Mouse (Mus musculus): Measurements from ENCODE around the gene Upf1. TPM values are rescaled to one million over a fixed set of nuclear protein-coding genes. Genes with fewer than 3 reads are reported as not detected.
A peak's percentile ranks its signal among the peaks of the same experiment; 100 is the strongest.

Upf1 gene
- polyA plus RNA-seq, 1 experiment from 2014 or later: 14.5 TPM

GRCm38 (mm10) chr8:70352000-70352384 lies 1.1 kb downstream of the Upf1 start:
- peak overlapping the region; percentile 96 for H3K27ac ChIP-seq
- H3K36me3 ChIP-seq (replicated peaks): peaks cover 43% of the 10 kb centered on the region
- peak overlapping the region; percentile 97 for H3K4me3 ChIP-seq
- no peaks in the 10 kb centered on the region for H3K27me3 ChIP-seq (ENCODE audit: poor library complexity, severe bottlenecking)
- H3K4me1 ChIP-seq: peaks cover 61% of the 10 kb centered on the region
- WGBS: 23% methylated on average over 3 of the region's 3 CpGs
- no peak for DNase-seq (ENCODE audit: extremely low spot score, low spot score)
- no peaks in the 10 kb centered on the region for H3K9me3 ChIP-seq

- peaks cover 50% of the 10 kb centered on the region for H3K36me3 ChIP-seq (replicated peaks)
- 64% methylated on average over 15 of the region's 15 CpGs for WGBS
- H3K4me3 ChIP-seq: peak overlapping the region; percentile 97
- peaks cover 61% of the 10 kb centered on the region for H3K4me1 ChIP-seq
- no peaks in the 10 kb centered on the region for H3K27me3 ChIP-seq (ENCODE audit: poor library complexity, severe bottlenecking)
- no peaks in the 10 kb centered on the region for H3K9me3 ChIP-seq
- peak overlapping the region; percentile 96 for H3K27ac ChIP-seq
- DNase-seq (ENCODE audit: extremely low spot score, low spot score): no peak
These were observed 1.8 kb downstream of the Upf1 start for GRCm38 (mm10) chr8:70351035-70351999.

GRCm38 (mm10) chr8:70347860-70348420 lies 5.1 kb downstream of the Upf1 start:
- H3K27ac ChIP-seq: no peak overlapping the region
- peaks cover 80% of the 10 kb centered on the region for H3K36me3 ChIP-seq (replicated peaks)
- H3K27me3 ChIP-seq (ENCODE audit: poor library complexity, severe bottlenecking): no peaks in the 10 kb centered on the region
- WGBS: 72% methylated on average over 1 of the region's 1 CpGs
- DNase-seq (ENCODE audit: extremely low spot score, low spot score): no peak
- H3K4me1 ChIP-seq: peaks cover 63% of the 10 kb centered on the region
- no peaks in the 10 kb centered on the region for H3K9me3 ChIP-seq
- no peak overlapping the region for H3K4me3 ChIP-seq

- WGBS: 90% methylated on average over 4 of the region's 4 CpGs
- Histone ChIP-seq H3K36me3 (replicated peaks) (peaks cover 85% of the 10 kb centered on the region), H3K4me1 (peaks cover 65% of the 10 kb centered on the region), H3K27ac (no peak overlapping the region), H3K4me3 (no peak overlapping the region), H3K9me3 (no peaks in the 10 kb centered on the region), H3K27me3 (ENCODE audit: poor library complexity, severe bottlenecking) (no peaks in the 10 kb centered on the region)
- no peak for DNase-seq (ENCODE audit: extremely low spot score, low spot score)
These were observed 5.6 kb downstream of the Upf1 start for GRCm38 (mm10) chr8:70347443-70347842.

GRCm38 (mm10) chr8:70344279-70344678 lies 8.8 kb downstream of the Upf1 start:
- Histone ChIP-seq H3K9me3 (no peaks in the 10 kb centered on the region), H3K36me3 (replicated peaks) (peaks cover 96% of the 10 kb centered on the region), H3K4me3 (no peak overlapping the region), H3K27ac (no peak overlapping the region), H3K27me3 (ENCODE audit: poor library complexity, severe bottlenecking) (no peaks in the 10 kb centered on the region), H3K4me1 (peaks cover 35% of the 10 kb centered on the region)
- WGBS: 90% methylated on average over 2 of the region's 2 CpGs
- DNase-seq (ENCODE audit: extremely low spot score, low spot score): no peak

GRCm38 (mm10) chr8:70343696-70344095 lies 9.4 kb downstream of the Upf1 start:
- no peak overlapping the region for H3K27ac ChIP-seq
- peaks cover 96% of the 10 kb centered on the region for H3K36me3 ChIP-seq (replicated peaks)
- H3K27me3 ChIP-seq (ENCODE audit: poor library complexity, severe bottlenecking): no peaks in the 10 kb centered on the region
- no peak overlapping the region for H3K4me3 ChIP-seq
- peaks cover 29% of the 10 kb centered on the region for H3K4me1 ChIP-seq
- H3K9me3 ChIP-seq: no peaks in the 10 kb centered on the region
- WGBS: 69% methylated on average over 6 of the region's 6 CpGs
- no peak for DNase-seq (ENCODE audit: extremely low spot score, low spot score)

GRCm38 (mm10) chr8:70343076-70343475 lies 10.0 kb downstream of the Upf1 start:
- Histone ChIP-seq H3K4me3 (no peak overlapping the region), H3K36me3 (replicated peaks) (peaks cover 96% of the 10 kb centered on the region), H3K4me1 (peaks cover 23% of the 10 kb centered on the region; the same call in 1 of the 2 replicates), H3K27ac (no peak overlapping the region), H3K27me3 (ENCODE audit: poor library complexity, severe bottlenecking) (no peaks in the 10 kb centered on the region), H3K9me3 (no peaks in the 10 kb centered on the region)
- WGBS: 76% methylated on average over 7 of the region's 7 CpGs
- DNase-seq (ENCODE audit: extremely low spot score, low spot score): no peak

- Histone ChIP-seq H3K36me3 (replicated peaks) (peaks cover 96% of the 10 kb centered on the region), H3K9me3 (no peaks in the 10 kb centered on the region), H3K4me1 (peaks cover 20% of the 10 kb centered on the region; the same call in 1 of the 2 replicates), H3K4me3 (no peak overlapping the region), H3K27ac (no peak overlapping the region), H3K27me3 (ENCODE audit: poor library complexity, severe bottlenecking) (no peaks in the 10 kb centered on the region)
- DNase-seq (ENCODE audit: extremely low spot score, low spot score): no peak
- 96% methylated on average over 14 of the region's 14 CpGs for WGBS
These were observed 11.1 kb downstream of the Upf1 start for GRCm38 (mm10) chr8:70342007-70342406.

- H3K4me1 ChIP-seq: peaks cover 20% of the 10 kb centered on the region; the same call in 1 of the 2 replicates
- no peaks in the 10 kb centered on the region for H3K9me3 ChIP-seq
- 93% methylated on average over 7 of the region's 7 CpGs for WGBS
- H3K27ac ChIP-seq: no peak overlapping the region
- no peak overlapping the region for H3K4me3 ChIP-seq
- no peaks in the 10 kb centered on the region for H3K27me3 ChIP-seq (ENCODE audit: poor library complexity, severe bottlenecking)
- no peak for DNase-seq (ENCODE audit: extremely low spot score, low spot score)
- peaks cover 97% of the 10 kb centered on the region for H3K36me3 ChIP-seq (replicated peaks)
These were observed 12.4 kb downstream of the Upf1 start for GRCm38 (mm10) chr8:70340659-70341058.

GRCm38 (mm10) chr8:70338931-70339330 lies 14.1 kb downstream of the Upf1 start:
- H3K9me3 ChIP-seq: no peaks in the 10 kb centered on the region
- no peak overlapping the region for H3K4me3 ChIP-seq
- WGBS: 90% methylated on average over 7 of the region's 7 CpGs
- no peak overlapping the region for H3K27ac ChIP-seq
- no peak for DNase-seq (ENCODE audit: extremely low spot score, low spot score)
- no peaks in the 10 kb centered on the region for H3K27me3 ChIP-seq (ENCODE audit: poor library complexity, severe bottlenecking)
- H3K36me3 ChIP-seq (replicated peaks): peaks cover 100% of the 10 kb centered on the region
- peaks cover 16% of the 10 kb centered on the region; the same call in 1 of the 2 replicates for H3K4me1 ChIP-seq

- 97% methylated on average over 6 of the region's 6 CpGs for WGBS
- Histone ChIP-seq H3K27me3 (ENCODE audit: poor library complexity, severe bottlenecking) (peaks cover 35% of the 10 kb centered on the region), H3K4me3 (no peak overlapping the region), H3K4me1 (peaks cover 45% of the 10 kb centered on the region), H3K27ac (no peak overlapping the region), H3K9me3 (no peaks in the 10 kb centered on the region), H3K36me3 (replicated peaks) (peaks cover 91% of the 10 kb centered on the region)
- no peak for DNase-seq (ENCODE audit: extremely low spot score, low spot score)
These were observed 20.2 kb downstream of the Upf1 start for GRCm38 (mm10) chr8:70332878-70333202.

GRCm38 (mm10) chr8:70332070-70332877 lies 20.8 kb downstream of the Upf1 start:
- WGBS: 26% methylated on average over 41 of the region's 41 CpGs
- no peaks in the 10 kb centered on the region for H3K9me3 ChIP-seq
- DNase-seq (ENCODE audit: extremely low spot score, low spot score): peak; percentile 81
- peaks cover 35% of the 10 kb centered on the region for H3K27me3 ChIP-seq (ENCODE audit: poor library complexity, severe bottlenecking)
- peak overlapping the region; percentile 23; the same call in 1 of the 2 replicates for H3K4me3 ChIP-seq
- H3K27ac ChIP-seq: peak overlapping the region; percentile 51; the same call in 1 of the 2 replicates
- peaks cover 45% of the 10 kb centered on the region for H3K4me1 ChIP-seq
- H3K36me3 ChIP-seq (replicated peaks): peaks cover 91% of the 10 kb centered on the region

All from forebrain, embryonic 10.5 days (tissue).